In the genomic region with DNA sequence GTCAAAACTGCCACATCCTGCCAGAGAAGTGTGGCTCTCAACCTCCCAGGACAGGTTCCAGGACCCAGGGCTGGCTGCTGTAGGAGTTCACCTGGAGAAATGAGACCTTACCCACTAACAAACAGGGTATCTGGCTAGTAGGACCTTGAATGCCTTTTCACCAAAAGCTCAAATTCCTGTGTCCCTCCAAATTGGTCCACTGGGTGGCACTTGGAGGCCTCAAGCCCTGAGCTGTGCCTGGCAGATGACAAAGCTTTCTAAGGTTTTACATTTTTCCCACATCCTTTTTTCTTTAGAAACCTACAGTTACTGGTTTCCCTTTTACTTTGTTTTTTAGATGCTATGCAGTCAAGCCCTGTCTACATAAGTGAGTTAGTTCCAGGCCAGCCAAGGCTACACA, we compare ENCODE assay signal across 11 mouse cellular contexts. TPM values are rescaled to one million over a fixed set of nuclear protein-coding genes. Genes with fewer than 3 reads are reported as not detected.
DNase-seq lines count a peak whose midpoint lies in the region; ATAC-seq and TF ChIP-seq lines count a peak whose summit lies in the region.
"Had no signal": no experiment of that assay in that cellular context is flagged by ENCODE, and none has a peak within 500 bp of the region (broad histone marks: within the 10 kb centered on the region; RNA-seq: fewer than 3 reads in every experiment).

No protein-coding gene starts in this region.

- H3K4me1 ChIP-seq in forebrain, embryonic 10.5 days: peaks cover 10% of the 10 kb centered on the region; the same call in 1 of the 2 replicates
- H3K4me1 ChIP-seq in forebrain, embryonic 16.5 days (replicated peaks; ENCODE audit: control insufficient read depth, insufficient read depth, low read length): no peaks in the 10 kb centered on the region; the same call in 1 of the 2 replicates
- H3K4me1 ChIP-seq in lung, embryonic 14.5 days (ENCODE audit: insufficient read depth): no peaks in the 10 kb centered on the region
- no peaks in the 10 kb centered on the region for H3K4me1 ChIP-seq in forebrain, embryonic 11.5 days (replicated peaks; ENCODE audit: control insufficient read depth, insufficient read depth, low read length)

- no peak overlapping the region for H3K9ac ChIP-seq in forebrain, embryonic 16.5 days (replicated peaks; ENCODE audit: low read depth, low read length)
- H3K9ac ChIP-seq in lung, embryonic 14.5 days: no peak overlapping the region; the same call in 1 of the 2 replicates
- no peak overlapping the region for H3K9ac ChIP-seq in forebrain, embryonic 11.5 days (ENCODE audit: low read length)

- H3K4me3 ChIP-seq in forebrain, embryonic 10.5 days: no peak overlapping the region
- no peak overlapping the region for H3K4me3 ChIP-seq in forebrain, embryonic 16.5 days (replicated peaks; ENCODE audit: low read length)
- no peak overlapping the region for H3K4me3 ChIP-seq in lung, embryonic 14.5 days (ENCODE audit: low read depth, low read length)
- H3K4me3 ChIP-seq in forebrain, embryonic 11.5 days (ENCODE audit: low read depth, low read length): no peak overlapping the region
- H3K4me3 ChIP-seq: megakaryocyte, embryonic 14.5 days had no signal

- peak; percentile 21; the same call in 1 of the 2 replicates for TF ChIP-seq CTCF in lung, embryonic 14.5 days (IDR thresholded peaks at IDR 0.05; ENCODE audit: low read depth)

- no peak for ATAC-seq in forebrain, embryonic 16.5 days
- ATAC-seq in lung, embryonic 14.5 days (ENCODE audit: insufficient read depth): no peak
- 0 out of 2 replicates have a peak, but pooled peaks have one; percentile 11 for ATAC-seq in erythroid progenitor cell, adult 5-6 weeks (replicated peaks; ENCODE audit: low FRiP score, poor library complexity, severe bottlenecking)
- ATAC-seq in forebrain, embryonic 11.5 days (replicated peaks; ENCODE audit: low FRiP score): no peak

- peak overlapping the region; percentile 11; the same call in 1 of the 2 replicates for H3K27ac ChIP-seq in forebrain, embryonic 10.5 days
- no peak overlapping the region for H3K27ac ChIP-seq in forebrain, embryonic 16.5 days (ENCODE audit: low read length)
- 0 out of 2 replicates have a peak overlapping the region, but pooled peaks have one; percentile 20 for H3K27ac ChIP-seq in lung, embryonic 14.5 days (ENCODE audit: low read depth)
- no peak overlapping the region for H3K27ac ChIP-seq in forebrain, embryonic 11.5 days (ENCODE audit: low read depth, low read length)

- DNase-seq in forebrain, embryonic 10.5 days (ENCODE audit: extremely low spot score, low spot score): no peak
- no peak for DNase-seq in lung, embryonic 14.5 days
- no peak for DNase-seq in lung, postnatal 25 days (ENCODE audit: low spot score)
- DNase-seq in spleen, postnatal 4 days (ENCODE audit: low spot score in 2 of 2): peak; percentile 71 to 77
- DNase-seq in testis, postnatal 10 days (ENCODE audit: low spot score): no peak
- DNase-seq in forebrain, embryonic 11.5 days (ENCODE audit: low spot score): no peak
- DNase-seq: cerebellum, adult 8-10 months had no signal

- no peaks in the 10 kb centered on the region for H3K9me3 ChIP-seq in forebrain, embryonic 10.5 days
- no peaks in the 10 kb centered on the region for H3K9me3 ChIP-seq in forebrain, embryonic 16.5 days (ENCODE audit: control insufficient read depth, low read length)
- no peaks in the 10 kb centered on the region for H3K9me3 ChIP-seq in lung, embryonic 14.5 days (ENCODE audit: low read depth, low read length)
- no peaks in the 10 kb centered on the region for H3K9me3 ChIP-seq in forebrain, embryonic 11.5 days (ENCODE audit: control insufficient read depth, low read length)
- H3K9me3 ChIP-seq: megakaryocyte, embryonic 14.5 days had no signal

- peaks cover 95% of the 10 kb centered on the region for H3K36me3 ChIP-seq in forebrain, embryonic 10.5 days (replicated peaks)
- peaks cover 12% of the 10 kb centered on the region for H3K36me3 ChIP-seq in forebrain, embryonic 16.5 days (ENCODE audit: control insufficient read depth, insufficient read depth)
- peaks cover 71% of the 10 kb centered on the region for H3K36me3 ChIP-seq in lung, embryonic 14.5 days (ENCODE audit: insufficient read depth)
- no peaks in the 10 kb centered on the region; the same call in 1 of the 2 replicates for H3K36me3 ChIP-seq in forebrain, embryonic 11.5 days (ENCODE audit: control insufficient read depth, insufficient read depth, low read length)

- no peaks in the 10 kb centered on the region for H3K27me3 ChIP-seq in forebrain, embryonic 10.5 days (ENCODE audit: poor library complexity, severe bottlenecking)
- no peaks in the 10 kb centered on the region for H3K27me3 ChIP-seq in forebrain, embryonic 16.5 days (replicated peaks; ENCODE audit: control insufficient read depth, insufficient read depth, low read length)
- H3K27me3 ChIP-seq in lung, embryonic 14.5 days (ENCODE audit: insufficient read depth, low read length): no peaks in the 10 kb centered on the region
- H3K27me3 ChIP-seq in forebrain, embryonic 11.5 days (ENCODE audit: control insufficient read depth, insufficient read depth, low read length): no peaks in the 10 kb centered on the region

- H3K4me2 ChIP-seq in forebrain, embryonic 16.5 days (ENCODE audit: low read length): no peak overlapping the region
- no peak overlapping the region for H3K4me2 ChIP-seq in lung, embryonic 14.5 days
- no peak overlapping the region for H3K4me2 ChIP-seq in forebrain, embryonic 11.5 days (ENCODE audit: low read depth, low read length, severe bottlenecking)

RNA-seq across cellular contexts. Expression of a gene that starts 20.4 kb away (rescaled TPM):
- 48.3 and 48.6 TPM in 2 replicates for polyA plus RNA-seq in forebrain, embryonic 10.5 days (2016; fragmentation: Nextera tagmentation; extraction: Ambion mirVana)
- polyA plus RNA-seq in forebrain, embryonic 16.5 days (2015; fragmentation: Nextera tagmentation; extraction: Ambion mirVana): 52.2 and 56.7 TPM in 2 replicates
- polyA plus RNA-seq in lung, embryonic 14.5 days (2014; fragmentation: Nextera tagmentation; extraction: Ambion mirVana): 44.0 and 46.3 TPM in 2 replicates
- total RNA-seq in erythroid progenitor cell, adult 5-6 weeks (2015; ENCODE audit: low replicate concordance): 75.9 and 106 TPM in 2 replicates
- total RNA-seq in erythroid progenitor cell, adult 5-6 weeks (2017; ENCODE audit: low replicate concordance): 143 and 155 TPM in 2 replicates
- 41.6 and 44.5 TPM in 2 replicates for polyA plus RNA-seq in forebrain, embryonic 11.5 days (2014; fragmentation: Nextera tagmentation; extraction: Ambion mirVana)

RNA-seq across cellular contexts. Expression of a gene that starts 20.8 kb away (rescaled TPM):
- 31.0 and 31.2 TPM in 2 replicates for polyA plus RNA-seq in forebrain, embryonic 10.5 days (2016; fragmentation: Nextera tagmentation; extraction: Ambion mirVana)
- polyA plus RNA-seq in forebrain, embryonic 16.5 days (2015; fragmentation: Nextera tagmentation; extraction: Ambion mirVana): 36.7 and 38.1 TPM in 2 replicates
- 39.6 and 42.2 TPM in 2 replicates for polyA plus RNA-seq in lung, embryonic 14.5 days (2014; fragmentation: Nextera tagmentation; extraction: Ambion mirVana)
- 13.0 and 14.1 TPM in 2 replicates for total RNA-seq in erythroid progenitor cell, adult 5-6 weeks (2015; ENCODE audit: low replicate concordance)
- 18.7 and 23.9 TPM in 2 replicates for total RNA-seq in erythroid progenitor cell, adult 5-6 weeks (2017; ENCODE audit: low replicate concordance)
- 27.7 and 28.0 TPM in 2 replicates for polyA plus RNA-seq in forebrain, embryonic 11.5 days (2014; fragmentation: Nextera tagmentation; extraction: Ambion mirVana)

RNA-seq across cellular contexts. Expression of a gene that starts 25.0 kb away (rescaled TPM):
- 21.9 and 22.9 TPM in 2 replicates for polyA plus RNA-seq in forebrain, embryonic 10.5 days (2016; fragmentation: Nextera tagmentation; extraction: Ambion mirVana)
- 21.1 and 23.3 TPM in 2 replicates for polyA plus RNA-seq in forebrain, embryonic 16.5 days (2015; fragmentation: Nextera tagmentation; extraction: Ambion mirVana)
- polyA plus RNA-seq in lung, embryonic 14.5 days (2014; fragmentation: Nextera tagmentation; extraction: Ambion mirVana): 52.8 and 63.9 TPM in 2 replicates
- not detected in 2 replicates for total RNA-seq in erythroid progenitor cell, adult 5-6 weeks (2015; ENCODE audit: low replicate concordance)
- 2.3 and 5.0 TPM in 2 replicates for total RNA-seq in erythroid progenitor cell, adult 5-6 weeks (2017; ENCODE audit: low replicate concordance)
- 20.4 and 21.3 TPM in 2 replicates for polyA plus RNA-seq in forebrain, embryonic 11.5 days (2014; fragmentation: Nextera tagmentation; extraction: Ambion mirVana)

RNA-seq across cellular contexts. Expression of a gene that starts 29.1 kb away (rescaled TPM):
- 3,082 and 4,268 TPM in 2 replicates for polyA plus RNA-seq in forebrain, embryonic 10.5 days (2016; fragmentation: Nextera tagmentation; extraction: Ambion mirVana)
- 9.4 and 11.3 TPM in 2 replicates for polyA plus RNA-seq in forebrain, embryonic 16.5 days (2015; fragmentation: Nextera tagmentation; extraction: Ambion mirVana)
- polyA plus RNA-seq in lung, embryonic 14.5 days (2014; fragmentation: Nextera tagmentation; extraction: Ambion mirVana): 211 and 266 TPM in 2 replicates
- total RNA-seq in erythroid progenitor cell, adult 5-6 weeks (2015; ENCODE audit: low replicate concordance): not detected in 2 replicates
- not detected in 2 replicates for total RNA-seq in erythroid progenitor cell, adult 5-6 weeks (2017; ENCODE audit: low replicate concordance)
- 3,449 and 3,516 TPM in 2 replicates for polyA plus RNA-seq in forebrain, embryonic 11.5 days (2014; fragmentation: Nextera tagmentation; extraction: Ambion mirVana)
- total RNA-seq: left cerebral cortex, adult 8-10 months had no signal

RNA-seq across cellular contexts. Expression of a gene that starts 36.2 kb away (rescaled TPM):
- polyA plus RNA-seq in forebrain, embryonic 10.5 days (2016; fragmentation: Nextera tagmentation; extraction: Ambion mirVana): 2,180 and 3,072 TPM in 2 replicates
- polyA plus RNA-seq in forebrain, embryonic 16.5 days (2015; fragmentation: Nextera tagmentation; extraction: Ambion mirVana): 2,173 and 2,648 TPM in 2 replicates
- 4,575 and 4,689 TPM in 2 replicates for polyA plus RNA-seq in lung, embryonic 14.5 days (2014; fragmentation: Nextera tagmentation; extraction: Ambion mirVana)
- total RNA-seq in erythroid progenitor cell, adult 5-6 weeks (2015; ENCODE audit: low replicate concordance): 47,098 and 48,818 TPM in 2 replicates
- total RNA-seq in erythroid progenitor cell, adult 5-6 weeks (2017; ENCODE audit: low replicate concordance): 9,652 and 12,236 TPM in 2 replicates
- 3,025 and 3,069 TPM in 2 replicates for polyA plus RNA-seq in forebrain, embryonic 11.5 days (2014; fragmentation: Nextera tagmentation; extraction: Ambion mirVana)

Comparison
In these comparisons a context has a peak if more than half of its experiments do, and no peak if none do; other contexts are left out.
1. H3K27ac ChIP-seq: peak in forebrain, embryonic 10.5 days (single experiment) and lung, embryonic 14.5 days (single experiment); none in forebrain, embryonic 16.5 days (single experiment) and forebrain, embryonic 11.5 days (single experiment).
2. DNase-seq: peak in spleen, postnatal 4 days (2 of 2); none in forebrain, embryonic 10.5 days (single experiment), lung, embryonic 14.5 days (single experiment), lung, postnatal 25 days (single experiment), testis, postnatal 10 days (single experiment) and forebrain, embryonic 11.5 days (single experiment).